Mouse (Mus musculus) spleen, adult 2 months (tissue): ENCODE measurements around the gene Abcc2.

Experiments used
- CTCF ChIP-seq: fragments of 200-500 bp; IDR thresholded peaks from 2 replicates; pipeline ENCODE4 v1.5.1; 2011; ENCODE audit warnings: mild to moderate bottlenecking, inconsistent platforms; ENCODE audit not compliant: insufficient read depth, insufficient read length, insufficient replicate concordance; ENCODE audit errors: extremely low read depth
- POLR2A ChIP-seq: fragments of 200-500 bp; IDR thresholded peaks from 2 replicates; pipeline ENCODE4 v1.6.1; 2011; ENCODE audit warnings: low read depth, low read length, inconsistent platforms

GRCm38 (mm10) chr19:43803866-43804265, 21.9 kb downstream of the Abcc2 start:
- TF ChIP-seq CTCF (no peak), POLR2A (no peak)
